Mouse (Mus musculus) liver, adult 2 months (tissue): Measurements from ENCODE around the gene Maml3.

Experiments
- CTCF ChIP-seq: fragments of 200-500 bp; IDR thresholded peaks from 2 replicates; pipeline ENCODE4 v1.5.1; 2011; ENCODE audit warnings: low read depth, low read length, control low read depth
- POLR2A ChIP-seq: fragments of 200-500 bp; IDR thresholded peaks from 2 replicates; pipeline ENCODE4 v1.6.1; 2011; ENCODE audit warnings: low read length, control low read depth; ENCODE audit not compliant: insufficient read depth; ENCODE audit errors: extremely low read depth

DNA sequence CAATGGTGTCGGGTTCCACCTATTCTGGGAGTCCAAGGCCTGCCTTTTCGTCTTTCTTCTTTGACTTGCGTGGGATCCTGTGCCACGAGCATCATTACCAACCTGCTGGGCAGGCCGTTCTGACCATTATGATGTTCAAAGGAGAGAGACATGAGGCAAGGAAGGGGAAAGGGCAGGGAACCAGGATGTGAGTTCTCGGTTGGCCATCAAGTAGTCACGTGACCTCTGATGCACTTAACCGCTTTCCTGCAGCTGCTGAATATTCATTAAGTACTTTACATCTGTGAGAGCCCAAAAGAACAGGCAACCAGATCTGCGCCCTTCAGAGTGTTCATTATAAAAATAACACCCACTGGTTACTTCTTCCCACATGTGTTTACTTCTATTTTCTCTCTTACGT lies 411.7 kb downstream of the Maml3 start:
- TF ChIP-seq CTCF, result no peak
- no peak for TF ChIP-seq POLR2A
